Mouse (Mus musculus): Measurements from ENCODE around the gene Cdkl1. TPM values are rescaled to one million over a fixed set of nuclear protein-coding genes. Genes with fewer than 3 reads are reported as not detected.

Cdkl1 gene
- polyA plus RNA-seq, 1 experiment: 0.52 TPM

GRCm38 (mm10) chr12:69760014-69760413 lies 31.1 kb downstream of the Cdkl1 start:
- Histone ChIP-seq H3K27me3 (ENCODE audit: control insufficient read depth, insufficient read depth, low read length) (no peaks in the 10 kb centered on the region), H3K36me3 (ENCODE audit: control insufficient read depth, insufficient read depth, low read length) (no peaks in the 10 kb centered on the region), H3K4me3 (ENCODE audit: low read depth, low read length) (no peak overlapping the region), H3K27ac (ENCODE audit: insufficient read depth, low read depth, low read length) (no peak overlapping the region), H3K4me1 (ENCODE audit: control insufficient read depth, insufficient read depth, insufficient read length, low read length) (peaks cover 3% of the 10 kb centered on the region; the same call in 1 of the 2 replicates)
- WGBS: 37% methylated on average over 6 of the region's 6 CpGs
- TF ChIP-seq CTCF (IDR thresholded peaks at IDR 0.05; ENCODE audit: extremely low read depth, insufficient read length, insufficient replicate concordance, low read depth, low read length) (no peak), POLR2A (IDR thresholded peaks at IDR 0.05; ENCODE audit: low read depth, low read length) (no peak)

- H3K27me3 ChIP-seq (ENCODE audit: control insufficient read depth, insufficient read depth, low read length): no peaks in the 10 kb centered on the region
- TF ChIP-seq CTCF (IDR thresholded peaks at IDR 0.05; ENCODE audit: extremely low read depth, insufficient read length, insufficient replicate concordance, low read depth, low read length): no peak
- no peak for TF ChIP-seq POLR2A (IDR thresholded peaks at IDR 0.05; ENCODE audit: low read depth, low read length)
- peaks cover 3% of the 10 kb centered on the region; the same call in 1 of the 2 replicates for H3K4me1 ChIP-seq (ENCODE audit: control insufficient read depth, insufficient read depth, insufficient read length, low read length)
- H3K4me3 ChIP-seq (ENCODE audit: low read depth, low read length): no peak overlapping the region
- H3K36me3 ChIP-seq (ENCODE audit: control insufficient read depth, insufficient read depth, low read length): no peaks in the 10 kb centered on the region
- H3K27ac ChIP-seq (ENCODE audit: insufficient read depth, low read depth, low read length): peak overlapping the region; percentile 50
- 28% methylated on average over 7 of the region's 7 CpGs for WGBS
Measured at GRCm38 (mm10) chr12:69759267-69759885, 31.7 kb downstream of the Cdkl1 start.

- no peaks in the 10 kb centered on the region for H3K27me3 ChIP-seq (ENCODE audit: control insufficient read depth, insufficient read depth, low read length)
- no peaks in the 10 kb centered on the region for H3K36me3 ChIP-seq (ENCODE audit: control insufficient read depth, insufficient read depth, low read length)
- H3K27ac ChIP-seq (ENCODE audit: insufficient read depth, low read depth, low read length): peak overlapping the region; percentile 50
- no peak for TF ChIP-seq POLR2A (IDR thresholded peaks at IDR 0.05; ENCODE audit: low read depth, low read length)
- TF ChIP-seq CTCF (IDR thresholded peaks at IDR 0.05; ENCODE audit: extremely low read depth, insufficient read length, insufficient replicate concordance, low read depth, low read length): no peak
- peaks cover 3% of the 10 kb centered on the region; the same call in 1 of the 2 replicates for H3K4me1 ChIP-seq (ENCODE audit: control insufficient read depth, insufficient read depth, insufficient read length, low read length)
- 16% methylated on average over 22 of the region's 22 CpGs for WGBS
- peak overlapping the region; percentile 23; the same call in 1 of the 2 replicates for H3K4me3 ChIP-seq (ENCODE audit: low read depth, low read length)
Measured at GRCm38 (mm10) chr12:69758221-69759185, 32.6 kb downstream of the Cdkl1 start.

- no peak for TF ChIP-seq POLR2A (IDR thresholded peaks at IDR 0.05; ENCODE audit: low read depth, low read length)
- peak; percentile 79 for TF ChIP-seq CTCF (IDR thresholded peaks at IDR 0.05; ENCODE audit: extremely low read depth, insufficient read length, insufficient replicate concordance, low read depth, low read length)
- WGBS: 4% methylated on average over 22 of the region's 22 CpGs
- peak overlapping the region; percentile 21 for H3K4me3 ChIP-seq (ENCODE audit: low read depth, low read length)
- H3K36me3 ChIP-seq (ENCODE audit: control insufficient read depth, insufficient read depth, low read length): no peaks in the 10 kb centered on the region
- H3K4me1 ChIP-seq (ENCODE audit: control insufficient read depth, insufficient read depth, insufficient read length, low read length): peaks cover 3% of the 10 kb centered on the region; the same call in 1 of the 2 replicates
- no peaks in the 10 kb centered on the region for H3K27me3 ChIP-seq (ENCODE audit: control insufficient read depth, insufficient read depth, low read length)
- H3K27ac ChIP-seq (ENCODE audit: insufficient read depth, low read depth, low read length): peak overlapping the region; percentile 7; the same call in 1 of the 2 replicates
Measured at GRCm38 (mm10) chr12:69757418-69758141, 33.5 kb downstream of the Cdkl1 start.

- H3K4me1 ChIP-seq (ENCODE audit: control insufficient read depth, insufficient read depth, insufficient read length, low read length): peaks cover 3% of the 10 kb centered on the region; the same call in 1 of the 2 replicates
- TF ChIP-seq POLR2A (IDR thresholded peaks at IDR 0.05; ENCODE audit: low read depth, low read length) (no peak), CTCF (IDR thresholded peaks at IDR 0.05; ENCODE audit: extremely low read depth, insufficient read length, insufficient replicate concordance, low read depth, low read length) (no peak)
- H3K4me3 ChIP-seq (ENCODE audit: low read depth, low read length): no peak overlapping the region
- WGBS: 79% methylated on average over 5 of the region's 5 CpGs
- no peak overlapping the region for H3K27ac ChIP-seq (ENCODE audit: insufficient read depth, low read depth, low read length)
- H3K36me3 ChIP-seq (ENCODE audit: control insufficient read depth, insufficient read depth, low read length): no peaks in the 10 kb centered on the region
- no peaks in the 10 kb centered on the region for H3K27me3 ChIP-seq (ENCODE audit: control insufficient read depth, insufficient read depth, low read length)
Measured at GRCm38 (mm10) chr12:69756015-69756414, 35.1 kb downstream of the Cdkl1 start.

GRCm38 (mm10) chr12:69753936-69754335 lies 37.1 kb downstream of the Cdkl1 start:
- H3K36me3 ChIP-seq (ENCODE audit: control insufficient read depth, insufficient read depth, low read length): no peaks in the 10 kb centered on the region
- WGBS: 80% methylated on average over 5 of the region's 5 CpGs

More at GRCm38 (mm10) chr12:69753936-69754335, 37.1 kb downstream of the Cdkl1 start:
- no peak overlapping the region for H3K27ac ChIP-seq (ENCODE audit: insufficient read depth, low read depth, low read length)
- no peaks in the 10 kb centered on the region for H3K27me3 ChIP-seq (ENCODE audit: control insufficient read depth, insufficient read depth, low read length)
- no peak overlapping the region for H3K4me3 ChIP-seq (ENCODE audit: low read depth, low read length)
- H3K4me1 ChIP-seq (ENCODE audit: control insufficient read depth, insufficient read depth, insufficient read length, low read length): no peaks in the 10 kb centered on the region; the same call in 1 of the 2 replicates
- TF ChIP-seq CTCF (IDR thresholded peaks at IDR 0.05; ENCODE audit: extremely low read depth, insufficient read length, insufficient replicate concordance, low read depth, low read length) (no peak), POLR2A (IDR thresholded peaks at IDR 0.05; ENCODE audit: low read depth, low read length) (no peak)
